Mouse (Mus musculus) limb, embryonic 11.5 days (tissue): ENCODE measurements around the gene Qrich1. TPM values are rescaled to one million over a fixed set of nuclear protein-coding genes. Genes with fewer than 3 reads are reported as not detected.
A peak's percentile ranks its signal among the peaks of the same experiment; 100 is the strongest.

Experiments used
- ATAC-seq: fragments of 200-750 bp; cut with Nextera tagmentation; 2 replicates; pipeline ENCODE4 v1.8.0; 2017; ENCODE audit warnings: low read depth; ENCODE audit not compliant: insufficient number of reproducible peaks, low FRiP score, low TSS enrichment
- DNase-seq: peaks from one replicate; pipeline ENCODE4 v3.0.0-alpha.2; 2015; ENCODE audit warnings: low spot score
- H3K27ac ChIP-seq: fragments of 300-500 bp; sonication (generic); replicated peaks from 2 replicates; pipeline ENCODE4 v1.5.1; 2014; ENCODE audit warnings: low read depth, mild to moderate bottlenecking, low read length
- H3K27me3 ChIP-seq: fragments of 300-500 bp; sonication (generic); 2 replicates; pipeline ENCODE4 v1.6.1; 2014; ENCODE audit warnings: mild to moderate bottlenecking, low read length, mixed read lengths; ENCODE audit not compliant: control insufficient read depth, insufficient read depth
- H3K36me3 ChIP-seq: fragments of 300-500 bp; sonication (generic); 2 replicates; pipeline ENCODE4 v1.6.1; 2014; ENCODE audit warnings: mild to moderate bottlenecking, low read length, moderate library complexity, mixed read lengths; ENCODE audit not compliant: control insufficient read depth, insufficient read depth
- H3K4me1 ChIP-seq: fragments of 300-500 bp; sonication (generic); 2 replicates; pipeline ENCODE4 v1.6.1; 2014; ENCODE audit warnings: low read length, mixed read lengths; ENCODE audit not compliant: control insufficient read depth, insufficient read depth
- H3K4me2 ChIP-seq: fragments of 300-500 bp; sonication (generic); 2 replicates; pipeline ENCODE4 v1.6.1; 2014; ENCODE audit warnings: low read depth, mild to moderate bottlenecking, moderate library complexity; ENCODE audit not compliant: severe bottlenecking
- H3K4me3 ChIP-seq: fragments of 300-500 bp; sonication (generic); 2 replicates; pipeline ENCODE4 v1.5.1; 2014; ENCODE audit warnings: low read depth, low read length
- H3K9ac ChIP-seq: fragments of 300-500 bp; sonication (generic); 2 replicates; pipeline ENCODE4 v1.6.1; 2014; ENCODE audit warnings: mild to moderate bottlenecking, low read length
- H3K9me3 ChIP-seq: fragments of 300-500 bp; sonication (generic); 2 replicates; pipeline ENCODE4 v1.6.1; 2016; ENCODE audit warnings: low read length; ENCODE audit not compliant: control insufficient read depth
- WGBS: fragments of 180-500 bp; shearing (Covaris S2); extraction: QIAGEN DNeasy Blood & Tissue Kit; methylation state at CpG from one replicate; pipeline ENCODE4 v1.1.7; 2014; 5-methylcytosine and 5-hydroxymethylcytosine counted together
- polyA plus RNA-seq: library from polyadenylated mRNA; unstranded; fragments of >200 nt; fragmentation: Nextera tagmentation; extraction: Ambion mirVana; gene quantifications from 2 replicates; pipeline ENCODE4 v1.2.1, GENCODE M21; 2014

Gene Qrich1
- polyA plus RNA-seq: 164 and 167 TPM in 2 replicates

GRCm38 (mm10) chr9:108516380-108517251, at the start of gene Qrich1:
TSS of gene Qrich1 (plus strand) at chr9:108516806.
- H3K9ac ChIP-seq: peak within 1 kb of the TSS; percentile 98
- peaks cover 24% of the 10 kb centered on the region; the same call in 1 of the 2 replicates for H3K36me3 ChIP-seq
- H3K27me3 ChIP-seq: no peaks in the 10 kb centered on the region
- peak within 1 kb of the TSS; percentile 96 for H3K4me3 ChIP-seq
- DNase-seq (peak; percentile 97), ATAC-seq (peak; percentile 93)
- WGBS: 1% methylated on average over 52 of the region's 55 CpGs
- H3K27ac ChIP-seq: peak within 1 kb of the TSS; percentile 98
- H3K4me1 ChIP-seq: peaks cover 3% of the 10 kb centered on the region; the same call in 1 of the 2 replicates
- peak within 1 kb of the TSS; percentile 82 for H3K4me2 ChIP-seq
- no peaks in the 10 kb centered on the region for H3K9me3 ChIP-seq

GRCm38 (mm10) chr9:108469430-108469829, 47.2 kb upstream of the Qrich1 start:
- 70% methylated on average over 5 of the region's 5 CpGs for WGBS
- no peak overlapping the region for H3K4me2 ChIP-seq
- ATAC-seq: no peak

GRCm38 (mm10) chr9:108469845-108470244, 46.8 kb upstream of the Qrich1 start:
- H3K27me3 ChIP-seq: no peaks in the 10 kb centered on the region
- WGBS: 77% methylated on average over 4 of the region's 4 CpGs
- no peaks in the 10 kb centered on the region for H3K4me1 ChIP-seq
- H3K4me2 ChIP-seq: no peak overlapping the region
- H3K9ac ChIP-seq: no peak overlapping the region
- DNase-seq: no peak
- ATAC-seq: no peak
- no peak overlapping the region for H3K4me3 ChIP-seq
- no peaks in the 10 kb centered on the region for H3K9me3 ChIP-seq
- H3K27ac ChIP-seq: no peak overlapping the region
- peaks cover 7% of the 10 kb centered on the region; the same call in 1 of the 2 replicates for H3K36me3 ChIP-seq

More at GRCm38 (mm10) chr9:108469430-108469829, 47.2 kb upstream of the Qrich1 start:
- Histone ChIP-seq H3K4me1 (no peaks in the 10 kb centered on the region), H3K9ac (no peak overlapping the region), H3K27ac (no peak overlapping the region), H3K9me3 (no peaks in the 10 kb centered on the region), H3K27me3 (no peaks in the 10 kb centered on the region), H3K36me3 (peaks cover 7% of the 10 kb centered on the region; the same call in 1 of the 2 replicates), H3K4me3 (no peak overlapping the region)
- no peak for DNase-seq

DNA sequence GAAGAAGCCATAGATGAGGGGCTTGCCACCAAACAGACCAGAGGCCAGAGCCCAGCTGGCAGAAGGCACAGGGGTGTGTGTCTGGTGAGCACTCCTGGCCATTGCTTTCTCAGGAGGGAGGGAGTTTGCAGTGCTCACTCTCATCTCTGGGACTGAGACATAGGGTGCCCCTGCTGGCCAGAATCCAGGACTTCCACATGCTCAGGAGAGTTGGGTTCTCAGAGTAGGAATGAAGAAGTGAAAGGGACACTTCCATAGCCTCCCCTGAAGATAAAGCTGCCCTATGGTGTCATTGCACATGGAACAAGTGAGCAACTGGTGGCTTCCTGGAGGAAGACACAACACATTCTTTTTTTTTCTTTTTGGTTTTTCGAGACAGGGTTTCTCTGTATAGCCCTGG, 42.1 kb upstream of the Qrich1 start:
- Histone ChIP-seq H3K27me3 (no peaks in the 10 kb centered on the region), H3K36me3 (no peaks in the 10 kb centered on the region), H3K4me1 (peaks cover 4% of the 10 kb centered on the region; the same call in 1 of the 2 replicates), H3K4me2 (no peak overlapping the region), H3K27ac (no peak overlapping the region), H3K9me3 (no peaks in the 10 kb centered on the region), H3K9ac (no peak overlapping the region), H3K4me3 (no peak overlapping the region)
- ATAC-seq: no peak
- 67% methylated on average over 1 of the region's 1 CpGs for WGBS
- DNase-seq: no peak

GRCm38 (mm10) chr9:108478638-108479156, 37.9 kb upstream of the Qrich1 start:
- Histone ChIP-seq H3K4me3 (peak overlapping the region; percentile 31), H3K4me2 (peak overlapping the region; percentile 37), H3K4me1 (peaks cover 7% of the 10 kb centered on the region), H3K36me3 (peaks cover 6% of the 10 kb centered on the region; the same call in 1 of the 2 replicates), H3K27me3 (no peaks in the 10 kb centered on the region), H3K9ac (peak overlapping the region; percentile 28), H3K27ac (peak overlapping the region; percentile 67), H3K9me3 (no peaks in the 10 kb centered on the region)
- ATAC-seq: no peak
- peak; percentile 90 for DNase-seq
- WGBS: under 1% methylated on average over 20 of the region's 20 CpGs

DNA sequence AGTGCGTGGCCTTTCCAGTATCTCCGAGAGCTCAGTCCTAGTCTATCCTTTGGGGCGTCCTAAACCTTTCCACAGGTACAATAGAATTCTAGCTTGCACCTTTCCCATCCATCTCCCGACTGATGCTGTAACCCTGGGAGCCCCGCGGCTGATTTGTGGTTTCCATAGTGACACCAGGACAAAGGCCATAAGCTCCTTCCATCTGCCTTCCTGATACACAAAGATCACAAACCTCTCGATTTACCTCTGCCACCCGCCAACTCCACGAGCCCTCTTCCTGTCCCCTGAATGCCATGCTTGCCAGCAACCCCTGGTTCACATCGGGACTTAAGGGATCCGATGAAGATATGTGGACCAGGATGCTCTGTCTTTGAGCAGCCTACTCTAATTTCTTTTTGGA, 37.4 kb upstream of the Qrich1 start:
- 44% methylated on average over 11 of the region's 11 CpGs for WGBS
- H3K27ac ChIP-seq: peak overlapping the region; percentile 67; the same call in 1 of the 2 replicates
- H3K36me3 ChIP-seq: peaks cover 8% of the 10 kb centered on the region; the same call in 1 of the 2 replicates
- H3K4me2 ChIP-seq: peak overlapping the region; percentile 37; the same call in 1 of the 2 replicates
- DNase-seq: no peak
- peaks cover 7% of the 10 kb centered on the region for H3K4me1 ChIP-seq
- no peaks in the 10 kb centered on the region for H3K9me3 ChIP-seq
- peak overlapping the region; percentile 31 for H3K4me3 ChIP-seq
- no peak for ATAC-seq
- no peaks in the 10 kb centered on the region for H3K27me3 ChIP-seq
- peak overlapping the region; percentile 28; the same call in 1 of the 2 replicates for H3K9ac ChIP-seq

GRCm38 (mm10) chr9:108479721-108480351, 36.8 kb upstream of the Qrich1 start, which contains the start of gene Lamb2:
TSS of gene Lamb2 (plus strand) at chr9:108479736.
- DNase-seq: peak; percentile 46

More at GRCm38 (mm10) chr9:108479721-108480351, 36.8 kb upstream of the Qrich1 start, which contains the start of gene Lamb2:
- H3K4me2 ChIP-seq: peak within 1 kb of the TSS; percentile 72
- ATAC-seq: no peak
- H3K4me3 ChIP-seq: peak within 1 kb of the TSS; percentile 32
- no peaks in the 10 kb centered on the region for H3K27me3 ChIP-seq
- 14% methylated on average over 10 of the region's 10 CpGs for WGBS
- H3K9ac ChIP-seq: peak within 1 kb of the TSS; percentile 41
- H3K27ac ChIP-seq: peak within 1 kb of the TSS; percentile 67
- H3K36me3 ChIP-seq: peaks cover 8% of the 10 kb centered on the region; the same call in 1 of the 2 replicates
- no peaks in the 10 kb centered on the region for H3K9me3 ChIP-seq
- peaks cover 7% of the 10 kb centered on the region for H3K4me1 ChIP-seq
